Mouse (Mus musculus): ENCODE measurements at regions not wholly inside any gene's neighbourhood (a gene's known extent, or its start where the extent isn't known, plus 50 kb on each side); places are given as distances from the start of the nearest gene placed in this dataset.

DNA sequence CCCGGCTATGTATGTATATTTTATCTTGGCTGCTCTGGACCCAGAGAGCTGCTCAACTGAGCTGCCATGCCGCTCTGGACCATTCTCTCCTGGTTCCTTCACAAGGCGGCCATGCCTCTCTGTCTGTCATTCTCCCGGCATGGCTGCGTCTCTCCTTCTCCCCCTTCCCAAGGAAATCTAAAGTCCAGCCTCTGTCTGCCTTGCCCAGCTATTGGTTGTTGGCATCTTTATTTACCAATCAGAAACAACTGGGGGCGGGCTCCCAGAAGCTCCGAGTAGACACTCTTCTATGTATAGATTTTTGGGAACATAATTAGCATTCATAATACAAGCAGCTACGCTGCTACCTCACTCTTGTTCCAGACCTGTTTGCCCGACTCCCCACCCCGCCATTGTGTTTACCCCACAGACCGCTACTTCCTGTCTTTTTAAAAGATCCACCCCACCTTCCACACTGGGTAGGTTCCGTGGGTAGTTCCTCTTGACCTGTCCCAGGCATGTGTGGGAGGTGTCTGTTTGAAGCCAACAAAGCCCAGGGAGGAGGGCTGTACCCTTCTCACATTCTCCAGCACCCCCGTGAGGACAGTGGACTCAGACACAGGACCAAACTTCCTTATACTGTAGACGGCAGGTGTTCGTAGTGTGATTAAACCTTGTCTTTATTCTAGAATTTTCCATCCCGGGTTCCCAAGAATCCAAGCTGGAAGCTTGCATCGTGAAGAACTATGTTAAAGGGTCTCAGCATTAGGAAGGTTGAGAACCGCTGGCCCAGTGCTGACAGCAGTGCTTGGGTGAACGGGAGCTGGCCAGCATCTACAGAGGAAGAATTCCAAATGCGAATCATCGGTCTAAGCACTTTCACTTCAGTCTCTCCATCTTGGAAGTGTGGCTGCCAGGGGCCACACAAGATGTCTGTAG is 67.7 kb upstream of the Medag start:
- TF ChIP-seq EP300 (IDR thresholded peaks at IDR 0.05; ENCODE audit: low read depth) (no peak), CTCF (IDR thresholded peaks at IDR 0.05; ENCODE audit: low read depth) (no peak)
